ENCODE assay signal across 14 mouse cellular contexts in the genomic region with DNA sequence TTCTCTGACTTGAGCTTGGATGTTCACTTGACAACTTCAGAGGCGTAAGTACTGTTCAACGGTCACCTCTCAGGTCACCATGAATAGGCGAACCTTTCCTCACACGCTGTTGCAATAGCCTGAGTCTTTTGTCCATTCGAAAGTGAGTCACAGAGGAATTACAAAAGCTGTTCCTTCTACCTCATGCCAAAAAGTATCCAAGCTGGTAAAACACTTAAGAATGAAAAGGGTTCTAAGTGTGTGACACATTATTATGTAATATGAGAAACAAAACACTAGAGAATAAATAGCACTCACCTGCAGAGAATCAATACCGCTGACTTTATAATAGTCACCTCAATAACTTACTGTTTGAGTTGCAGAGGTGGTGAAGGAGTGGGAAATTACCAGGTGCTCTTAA.
"Had no signal": no experiment of that assay in that cellular context is flagged by ENCODE, and none has a peak within 500 bp of the region (broad histone marks: within the 10 kb centered on the region; RNA-seq: fewer than 3 reads in every experiment).

No protein-coding gene starts in this region.

- H3K27me3 ChIP-seq: limb, embryonic 13.5 days; liver, embryonic 15.5 days; megakaryocyte, embryonic 14.5 days; midbrain, embryonic 15.5 days; neural tube, embryonic 12.5 days had no signal

- H3K9ac ChIP-seq: limb, embryonic 13.5 days; liver, embryonic 15.5 days; midbrain, embryonic 15.5 days; neural tube, embryonic 12.5 days had no signal

- H3K4me2 ChIP-seq: limb, embryonic 13.5 days; liver, embryonic 15.5 days; midbrain, embryonic 11.5 days; midbrain, embryonic 15.5 days; neural tube, embryonic 12.5 days had no signal

- H3K4me3 ChIP-seq: limb, embryonic 13.5 days; liver, embryonic 15.5 days; megakaryocyte, embryonic 14.5 days; midbrain, embryonic 15.5 days; neural tube, embryonic 12.5 days had no signal

- H3K27ac ChIP-seq: limb, embryonic 13.5 days; liver, embryonic 15.5 days; macrophage; midbrain, embryonic 15.5 days; neural tube, embryonic 12.5 days had no signal

- H3K4me1 ChIP-seq: limb, embryonic 13.5 days; liver, embryonic 15.5 days; megakaryocyte, embryonic 14.5 days; midbrain, embryonic 15.5 days; neural tube, embryonic 12.5 days had no signal

- ATAC-seq: midbrain, embryonic 15.5 days had no signal

- H3K36me3 ChIP-seq: limb, embryonic 13.5 days; liver, embryonic 15.5 days; midbrain, embryonic 15.5 days; neural tube, embryonic 12.5 days had no signal

- DNase-seq: kidney, adult 18-20 months; kidney, postnatal 10 days; left cerebral cortex, postnatal 4 days; right cerebral cortex, postnatal 4 days; spleen, adult 18-20 months; thymus, adult 18-20 months; thymus, postnatal 14 days had no signal

- H3K9me3 ChIP-seq: limb, embryonic 13.5 days; liver, embryonic 15.5 days; megakaryocyte, embryonic 14.5 days; midbrain, embryonic 15.5 days; neural tube, embryonic 12.5 days had no signal
